Mouse (Mus musculus): Measurements from ENCODE around the gene Mettl9.

Mettl9 gene

GRCm38 (mm10) chr7:121044251-121044650, 10.0 kb downstream of the Mettl9 start:
- DNase-seq (ENCODE audit: low spot score in 2 of 2): no peak

DNA sequence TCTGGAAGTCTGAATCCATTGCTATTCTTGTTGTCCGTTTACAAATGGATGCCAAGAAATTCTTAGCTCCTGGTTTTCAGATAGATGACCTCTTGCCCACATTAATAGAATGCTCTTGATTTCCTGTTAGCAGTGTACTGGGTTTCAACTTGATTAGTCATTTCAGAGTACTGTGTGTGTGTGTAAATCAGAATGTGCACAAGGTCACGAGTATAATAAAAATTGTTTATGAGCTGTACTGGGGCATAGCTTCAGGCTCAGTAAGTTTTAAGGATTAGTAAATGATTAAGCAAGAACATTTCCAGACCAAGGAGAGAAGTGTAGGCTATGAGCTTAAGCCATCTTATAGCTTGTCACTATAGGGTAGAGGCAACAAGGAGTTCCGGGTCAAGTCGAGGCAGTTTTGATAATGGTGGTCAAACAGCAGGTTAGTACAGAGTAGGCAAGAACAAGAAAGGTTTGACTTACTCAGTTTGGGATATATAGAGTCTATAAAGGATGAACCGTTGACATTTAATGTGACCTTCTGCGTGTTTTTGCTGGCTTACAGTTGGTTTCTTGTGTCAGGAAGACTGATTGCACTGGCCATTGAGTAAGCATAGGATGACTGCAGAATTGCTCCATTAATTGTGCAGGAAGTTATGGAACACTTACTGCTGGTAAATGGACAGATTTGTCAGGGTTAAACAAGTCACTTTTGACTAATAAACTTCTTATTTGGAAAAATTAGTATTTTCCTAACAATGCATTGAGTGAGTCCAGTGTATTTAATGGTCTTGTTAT, 11.6 kb downstream of the Mettl9 start:
- no peak for DNase-seq (ENCODE audit: low spot score in 2 of 2)

- no peak for DNase-seq (ENCODE audit: low spot score in 2 of 2)
Measured at GRCm38 (mm10) chr7:121047624-121048023, 13.4 kb downstream of the Mettl9 start.

DNA sequence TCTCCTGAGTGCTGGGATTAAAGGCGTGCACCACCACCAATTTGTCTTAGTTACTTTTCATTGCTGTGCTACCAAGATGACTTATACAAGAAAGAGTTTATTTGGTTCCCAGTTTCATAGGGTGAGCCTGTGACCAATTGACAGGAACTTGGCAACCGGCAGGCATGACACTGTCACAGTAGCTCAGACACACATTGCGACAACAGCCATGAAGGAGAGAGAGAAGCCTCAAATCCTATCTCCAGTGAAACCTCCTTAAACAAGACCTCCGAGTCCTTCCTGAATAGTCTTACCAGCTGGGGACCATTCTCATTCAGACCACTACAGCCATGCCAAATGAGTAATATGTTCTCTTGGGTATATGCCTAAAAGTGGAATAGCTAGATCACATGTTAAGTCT, 18.8 kb downstream of the Mettl9 start:
- DNase-seq (ENCODE audit: low spot score in 2 of 2): no peak

GRCm38 (mm10) chr7:121059477-121060218, 25.4 kb downstream of the Mettl9 start:
- no peak for DNase-seq (ENCODE audit: low spot score in 2 of 2)

- DNase-seq (ENCODE audit: low spot score in 2 of 2): no peak
Measured at GRCm38 (mm10) chr7:121064309-121064708, 30.1 kb downstream of the Mettl9 start.

GRCm38 (mm10) chr7:121071276-121071675, 37.0 kb downstream of the Mettl9 start:
- DNase-seq (ENCODE audit: low spot score in 2 of 2): no peak

- DNase-seq (ENCODE audit: low spot score in 2 of 2): no peak
Measured at GRCm38 (mm10) chr7:121072506-121072905, 38.3 kb downstream of the Mettl9 start.

GRCm38 (mm10) chr7:121074281-121074680, 40.0 kb downstream of the Mettl9 start, which contains the start of gene Igsf6:
Igsf6 (minus strand) TSS chr7:121074572.
- DNase-seq (ENCODE audit: low spot score in 2 of 2): no peak

DNA sequence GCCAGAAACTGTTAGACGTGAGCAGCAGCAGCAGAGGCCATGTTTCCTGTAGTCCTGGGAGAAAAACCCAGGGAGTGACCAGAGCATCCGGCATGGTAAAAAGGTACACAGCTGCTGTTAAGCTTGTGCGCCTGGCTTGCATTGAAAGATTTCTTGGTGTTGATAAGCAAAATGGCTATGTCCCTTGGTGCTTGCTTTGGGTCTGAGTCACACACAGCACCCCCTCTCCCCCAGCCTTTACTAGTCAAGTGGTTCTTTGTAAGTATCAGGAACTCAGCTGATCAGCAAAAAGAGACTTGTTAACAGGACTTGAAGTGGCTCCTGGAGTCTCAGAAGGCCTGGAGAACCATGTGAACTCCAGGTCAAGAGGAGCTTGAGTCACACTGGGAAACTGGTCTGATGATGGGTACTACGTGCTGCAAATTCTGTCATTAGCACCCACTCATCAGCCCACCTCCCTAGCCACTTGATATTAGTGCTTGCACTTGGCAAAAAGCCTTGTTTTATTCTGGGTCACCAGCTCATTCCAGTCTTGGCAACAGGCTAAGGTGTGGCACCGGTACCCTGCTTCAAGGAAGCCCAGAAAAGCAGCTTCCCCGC, 40.7 kb downstream of the Mettl9 start:
- DNase-seq (ENCODE audit: low spot score in 2 of 2): no peak

GRCm38 (mm10) chr7:121075416-121075815, 41.2 kb downstream of the Mettl9 start:
- no peak for DNase-seq (ENCODE audit: low spot score in 2 of 2)

GRCm38 (mm10) chr7:121077311-121077710, 43.1 kb downstream of the Mettl9 start:
- DNase-seq (ENCODE audit: low spot score in 2 of 2): no peak

DNA sequence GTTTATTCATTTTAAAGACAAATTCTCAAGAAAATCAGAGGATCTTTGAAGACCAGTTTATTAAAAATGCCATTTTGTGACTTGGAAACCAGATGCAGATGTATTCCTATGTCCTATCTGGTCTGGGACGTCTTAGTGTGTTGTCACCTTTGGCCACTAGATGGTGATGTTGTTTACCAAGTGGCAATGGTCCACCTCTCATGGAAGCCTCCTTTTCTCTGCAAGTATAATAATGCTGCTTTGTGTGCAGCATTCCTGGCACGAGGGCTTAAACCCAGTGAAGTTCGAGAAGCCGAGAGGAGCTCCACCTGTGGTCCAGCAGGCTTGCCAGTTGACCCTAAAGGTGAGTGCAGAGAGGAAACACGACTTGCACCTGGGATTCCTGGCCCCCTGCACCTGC, 43.6 kb downstream of the Mettl9 start:
- peak in 1 of 2 experiments; percentile 54 for DNase-seq (ENCODE audit: low spot score in 2 of 2)

DNA sequence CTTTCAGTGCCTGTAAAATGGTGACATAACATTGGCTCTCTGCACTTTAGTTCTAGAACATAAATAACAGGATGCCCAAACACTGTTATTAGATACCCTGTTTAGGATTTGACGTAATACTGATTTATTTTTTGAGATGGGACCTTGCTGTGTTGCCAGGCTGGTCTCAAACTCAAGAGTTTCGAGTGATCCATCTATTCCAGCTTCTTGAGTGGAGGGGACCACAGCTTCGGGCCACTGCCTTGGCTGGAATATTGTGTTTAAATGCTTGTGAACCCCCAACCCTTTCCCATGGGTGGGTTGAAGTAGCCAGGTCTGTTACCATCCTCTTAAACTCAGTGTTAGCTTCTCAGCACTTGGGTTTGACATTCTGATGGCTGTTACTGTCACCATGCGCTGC, 47.1 kb downstream of the Mettl9 start, which contains the start of gene Otoa:
TSS of gene Otoa (plus strand) at position 301 of the 400 bp plus-strand sequence.
- no peak for DNase-seq (ENCODE audit: low spot score in 2 of 2)

DNA sequence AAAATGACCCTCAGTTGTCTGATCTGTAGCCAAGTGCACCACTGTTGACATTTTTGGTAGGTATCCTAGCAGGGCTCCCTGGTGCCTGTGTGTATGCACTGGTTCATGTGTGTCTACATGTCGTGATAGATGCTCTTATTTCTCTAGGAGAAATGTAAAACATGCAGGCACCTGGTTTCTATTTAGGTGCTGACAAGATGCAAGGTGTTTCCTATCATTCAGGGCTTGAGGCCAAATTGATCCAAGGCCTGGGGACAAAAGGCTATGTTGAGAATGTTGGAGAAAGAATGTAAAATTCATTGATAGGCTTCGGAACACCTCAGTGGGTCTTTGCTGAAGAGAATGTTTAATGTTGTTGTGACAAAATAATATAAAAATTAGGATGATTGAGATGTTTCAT, 47.6 kb downstream of the Mettl9 start:
- no peak for DNase-seq (ENCODE audit: low spot score in 2 of 2)

DNA sequence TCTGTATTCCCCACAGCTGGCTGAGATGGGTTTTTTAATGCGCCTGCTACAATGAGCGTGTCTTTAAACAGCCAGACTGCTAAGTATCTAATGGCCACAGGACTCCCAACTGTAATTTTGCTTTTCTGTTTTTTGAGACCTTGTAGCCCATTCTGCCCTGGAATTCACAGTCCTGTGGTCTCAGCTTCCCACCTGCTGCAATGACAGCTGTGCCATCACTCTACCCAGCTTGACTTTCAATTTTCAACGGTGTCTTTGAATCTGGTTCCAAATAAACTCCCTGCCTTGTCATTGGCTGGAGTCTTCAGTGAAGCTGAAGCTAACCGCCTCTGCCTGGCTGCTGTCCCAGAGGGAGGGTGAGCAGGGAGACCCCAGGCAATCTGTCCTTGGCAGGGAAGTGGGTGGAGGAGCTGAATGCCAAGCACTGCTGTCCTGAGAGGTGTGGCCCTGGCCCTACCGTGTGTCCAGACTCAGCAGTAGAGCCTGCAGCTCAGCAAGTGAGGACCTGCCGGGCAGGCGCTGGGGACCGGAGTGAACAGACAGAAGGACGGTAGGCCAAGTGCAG, 48.8 kb downstream of the Mettl9 start:
- no peak for DNase-seq (ENCODE audit: low spot score in 2 of 2)

DNA sequence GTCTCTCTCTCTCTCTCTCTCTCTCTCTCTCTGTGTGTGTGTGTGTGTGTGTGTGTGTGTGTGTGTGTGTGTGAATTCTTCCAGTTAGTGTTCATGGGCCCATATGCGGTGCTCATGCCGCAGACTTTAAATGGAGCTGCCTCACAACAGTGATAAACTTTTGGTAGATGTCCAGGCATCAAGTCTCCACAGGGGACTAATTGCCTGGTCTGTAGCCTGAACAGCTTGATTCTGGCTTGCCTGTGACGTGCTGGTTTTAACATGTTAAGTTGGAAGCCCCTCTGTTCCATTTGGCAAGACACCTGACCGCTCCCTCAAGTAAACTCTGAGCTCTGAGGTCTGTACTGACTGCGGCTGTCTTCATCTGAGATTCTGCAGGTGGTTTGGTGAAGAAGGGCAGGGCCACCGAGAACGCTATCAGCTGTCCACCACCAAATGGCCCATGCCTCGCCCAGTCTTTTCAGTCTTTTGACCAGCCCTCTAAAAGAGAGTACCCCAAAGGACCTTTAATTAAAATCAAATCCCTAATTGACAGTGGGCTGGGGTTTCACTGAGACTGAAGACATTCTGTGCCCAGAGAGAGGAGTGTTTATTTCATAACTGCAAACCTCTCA, 50.7 kb downstream of the Mettl9 start:
- DNase-seq (ENCODE audit: low spot score in 2 of 2): no peak

DNA sequence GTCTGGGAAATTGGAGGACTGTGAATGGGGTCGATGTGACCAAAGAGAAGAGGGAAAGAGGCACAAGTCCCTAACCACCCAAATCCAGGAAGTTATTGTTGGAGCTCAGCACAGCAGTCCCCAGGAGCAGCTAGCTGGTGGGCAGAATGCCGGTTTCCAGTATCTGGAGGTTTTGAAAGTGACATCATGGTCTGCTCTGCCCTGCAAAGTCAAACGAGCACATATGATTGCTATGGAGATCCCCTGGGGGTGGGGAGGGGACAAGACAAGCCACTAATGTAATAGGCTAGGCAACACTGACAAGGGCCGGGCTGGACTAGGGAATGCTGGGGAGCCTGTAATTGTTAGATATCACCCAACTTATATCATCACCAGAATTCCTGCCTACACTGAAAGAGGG, 51.3 kb downstream of the Mettl9 start:
- no peak for DNase-seq (ENCODE audit: low spot score in 2 of 2)

GRCm38 (mm10) chr7:121088745-121089144, 54.5 kb downstream of the Mettl9 start:
- peak in 1 of 2 experiments; percentile 34 for DNase-seq (ENCODE audit: low spot score in 2 of 2)

- no peak for DNase-seq (ENCODE audit: low spot score in 2 of 2)
Measured at GRCm38 (mm10) chr7:121090748-121091147, 56.5 kb downstream of the Mettl9 start.

DNA sequence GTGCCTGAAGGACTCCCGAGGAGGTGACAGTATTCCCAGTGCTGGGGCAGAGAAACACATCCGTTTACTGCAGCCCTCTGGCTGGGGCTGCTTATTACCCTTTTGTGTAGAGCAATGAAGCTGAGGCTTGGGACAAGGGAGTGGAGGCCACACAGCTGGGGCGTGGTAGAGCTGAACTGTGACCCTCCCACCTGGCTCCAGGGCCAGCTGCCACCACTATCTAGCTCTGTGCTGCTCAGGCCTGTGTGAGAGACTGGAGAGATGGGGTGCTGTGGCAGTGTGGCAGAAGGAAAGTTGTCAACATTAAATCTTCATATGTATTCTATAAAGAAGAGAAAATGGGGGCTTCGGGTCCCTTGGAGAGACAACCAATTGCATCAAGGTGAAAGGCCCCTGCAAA, 58.8 kb downstream of the Mettl9 start:
- no peak for DNase-seq (ENCODE audit: low spot score in 2 of 2)

Data from spleen, postnatal 10 days (tissue).